Mouse (Mus musculus) ZHBTc4 (cell line): ENCODE measurements around the gene Sec14l1.

ENCODE experiments used
- DNase-seq: peaks from one replicate; pipeline ENCODE4 v3.0.0-alpha.2; 2011; ENCODE audit warnings: low read depth, low spot score

The Sec14l1 gene

DNA sequence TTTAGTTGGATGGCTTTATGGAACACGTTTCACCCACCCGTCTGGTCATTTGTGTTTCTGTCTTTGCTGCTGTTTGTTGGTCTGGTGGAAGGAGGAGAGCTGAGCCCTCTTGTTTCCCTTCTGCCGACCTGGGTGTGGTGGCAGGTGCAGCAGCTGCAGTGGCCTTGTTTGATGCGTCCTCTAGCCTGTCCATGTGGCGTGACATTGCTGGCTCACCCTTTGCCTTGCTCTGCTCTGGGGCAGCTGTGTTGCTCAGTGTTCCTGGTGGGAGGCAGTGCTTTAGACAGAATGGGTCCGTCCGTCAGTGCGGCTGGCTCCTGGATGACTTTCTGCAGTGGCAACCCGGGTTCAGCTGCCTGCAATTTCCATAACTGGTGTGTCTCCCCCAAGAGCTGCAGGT lies 38.6 kb downstream of the Sec14l1 start:
- DNase-seq = no peak

DNA sequence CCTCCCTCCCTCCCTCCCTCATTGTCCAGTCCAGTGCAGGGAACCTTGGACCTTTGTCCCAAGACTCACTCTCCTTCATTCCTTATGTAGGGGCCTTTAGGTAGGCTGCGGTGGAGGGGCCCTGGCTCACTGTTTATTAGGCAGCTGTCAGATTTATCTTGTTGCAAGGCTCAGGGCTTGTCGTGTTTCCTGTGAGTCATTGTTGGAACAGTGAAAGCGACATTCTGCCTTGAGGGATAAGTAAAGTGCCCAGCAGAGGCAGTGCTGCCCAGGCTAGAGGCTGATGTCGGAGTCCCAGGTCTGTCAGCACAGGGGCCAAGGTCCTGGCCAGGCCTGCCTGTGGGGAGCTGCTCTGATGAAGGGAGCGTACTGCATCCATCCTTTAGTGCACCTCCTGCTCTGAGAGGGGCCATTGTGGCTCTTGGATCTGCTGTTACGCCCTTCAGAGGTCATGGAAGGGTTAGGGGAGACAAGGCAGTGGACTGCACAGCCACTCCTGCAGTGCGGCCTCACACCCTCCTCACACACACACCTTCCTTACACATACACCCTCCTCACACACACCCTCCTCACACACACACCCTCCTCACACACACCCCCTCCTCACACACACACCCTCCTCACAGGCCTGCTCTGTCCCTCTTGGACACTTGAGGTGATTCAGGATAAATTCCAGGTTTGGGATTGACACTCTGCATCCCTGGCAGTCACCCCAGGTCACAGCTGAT lies 39.3 kb downstream of the Sec14l1 start:
- DNase-seq = no peak

DNA sequence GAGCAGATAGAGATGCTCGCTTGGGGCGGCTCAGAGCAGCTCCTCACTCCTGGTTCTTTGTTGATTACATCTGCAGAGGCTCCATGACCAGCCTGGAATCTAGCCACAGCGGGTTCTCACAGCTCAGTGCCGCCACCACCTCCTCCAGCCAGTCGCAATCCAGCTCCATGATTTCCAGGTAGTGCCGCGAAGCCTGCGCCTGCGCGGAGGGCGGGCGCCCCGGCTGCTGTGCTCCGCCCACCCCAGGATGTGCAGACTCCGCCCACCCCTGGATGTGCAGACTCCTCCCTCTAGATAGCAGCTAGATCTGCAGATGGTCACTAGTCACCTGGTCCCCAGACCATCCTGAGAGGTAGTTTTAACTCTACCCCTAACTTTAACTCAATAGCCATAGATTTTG lies 41.8 kb downstream of the Sec14l1 start:
- DNase-seq = peak; percentile 97

DNA sequence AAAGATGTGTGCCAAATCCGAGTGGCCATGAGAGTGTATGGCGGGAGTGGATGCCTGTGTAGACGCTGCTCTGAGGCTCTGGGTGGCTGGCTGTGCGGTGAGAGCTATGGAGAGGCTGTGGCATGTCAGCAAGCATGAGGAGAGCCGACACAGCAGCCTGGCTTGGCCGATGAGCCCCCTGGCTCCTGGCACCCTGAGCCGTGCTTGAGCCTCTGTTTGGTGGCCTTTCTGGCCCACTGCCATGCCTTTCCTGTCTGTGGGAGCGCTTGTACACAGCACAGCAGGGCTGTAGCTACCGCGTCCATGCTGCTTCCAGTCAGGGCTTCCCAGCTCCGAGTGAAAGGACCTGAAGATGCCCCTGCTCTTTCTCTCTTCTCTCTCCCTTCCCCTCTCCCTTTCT lies 43.4 kb downstream of the Sec14l1 start:
- DNase-seq = no peak

DNA sequence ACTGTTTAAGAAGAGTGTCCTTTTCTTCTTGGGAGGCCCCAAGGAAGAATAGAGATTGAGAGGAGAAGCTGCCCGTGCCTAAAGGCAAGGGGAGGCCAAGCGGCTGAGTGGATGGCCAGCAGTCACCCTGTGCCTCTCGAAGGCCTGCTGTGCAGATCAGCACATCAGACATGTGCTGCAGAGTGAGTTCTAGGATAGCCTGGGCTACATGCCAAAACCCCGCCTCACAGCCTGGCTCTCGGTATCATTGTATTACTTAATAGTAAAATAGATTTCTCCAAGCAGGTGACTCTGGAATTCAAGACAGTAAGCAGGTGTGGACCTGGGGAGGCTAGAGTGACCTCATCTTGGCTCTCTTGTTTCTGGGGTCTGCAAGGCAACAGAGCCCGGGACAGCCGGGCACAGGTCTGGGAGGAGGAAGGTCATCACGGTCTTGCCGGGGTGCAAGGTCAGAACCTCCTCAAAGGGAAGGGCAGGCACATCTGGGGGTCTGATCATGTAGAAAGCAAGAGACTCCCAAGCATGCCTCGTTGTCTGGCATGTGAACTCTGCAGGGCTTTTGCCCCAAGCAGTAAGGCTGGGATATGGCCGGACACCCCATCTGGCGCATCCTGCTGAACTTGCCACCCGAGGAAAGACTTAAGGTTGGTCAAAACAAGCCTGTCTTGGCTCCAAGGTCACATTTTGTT lies 44.4 kb downstream of the Sec14l1 start:
- DNase-seq = no peak

DNA sequence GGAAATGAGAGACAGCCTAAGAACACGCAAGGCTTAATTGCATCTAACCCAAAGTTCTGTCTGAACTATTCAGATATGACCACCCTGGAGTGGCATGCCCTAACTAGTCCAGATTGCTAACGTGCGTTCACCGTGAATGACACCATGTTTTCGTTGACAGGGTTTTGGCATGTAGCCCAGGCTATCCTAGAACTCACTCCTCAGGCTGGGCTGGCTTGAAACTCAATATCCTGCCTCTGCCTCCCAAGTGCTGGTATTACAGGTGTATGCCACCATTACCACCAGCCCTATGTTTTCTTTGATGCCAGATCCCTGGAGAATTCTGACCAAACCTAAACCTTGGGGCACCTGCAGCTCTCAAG lies 45.0 kb downstream of the Sec14l1 start:
- no peak for DNase-seq

DNA sequence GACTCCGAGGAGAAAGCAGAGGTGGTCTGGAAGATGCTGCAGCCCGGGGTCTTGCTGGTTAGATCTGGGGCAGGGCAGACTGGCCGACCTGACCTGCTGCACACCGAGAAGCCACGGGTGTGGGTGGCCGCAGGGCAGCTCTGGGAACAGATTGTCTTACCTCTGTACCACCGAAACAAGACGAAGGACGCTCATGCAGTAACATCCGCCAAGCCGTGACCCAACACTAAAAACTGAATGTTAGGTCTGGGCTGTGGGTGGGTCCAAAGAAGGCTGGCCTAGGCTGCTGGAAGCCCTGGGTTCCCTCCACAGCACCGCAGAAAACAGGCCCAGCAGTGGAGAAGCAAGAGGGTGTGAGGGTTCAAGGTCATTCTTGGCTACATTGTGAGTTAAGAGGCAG lies 45.8 kb downstream of the Sec14l1 start:
- no peak for DNase-seq

DNA sequence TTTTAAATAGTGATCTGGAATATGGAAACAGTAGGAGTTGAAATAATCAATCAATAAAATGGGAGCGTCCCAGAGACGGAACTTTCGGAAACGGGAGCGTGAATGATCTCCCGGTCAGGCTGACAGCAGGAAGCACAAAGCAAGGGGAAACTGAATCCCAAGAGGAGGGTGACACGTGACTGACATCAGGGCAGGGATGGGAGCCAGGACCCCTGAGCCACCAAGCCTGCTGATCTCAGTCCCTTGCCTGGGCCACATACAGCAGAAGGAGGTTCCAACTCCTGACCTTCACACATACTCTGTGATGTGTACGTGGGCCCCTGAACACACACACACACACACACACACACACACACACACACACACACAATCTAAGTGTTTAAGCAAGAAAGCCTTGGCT lies 46.6 kb downstream of the Sec14l1 start:
- no peak for DNase-seq

DNA sequence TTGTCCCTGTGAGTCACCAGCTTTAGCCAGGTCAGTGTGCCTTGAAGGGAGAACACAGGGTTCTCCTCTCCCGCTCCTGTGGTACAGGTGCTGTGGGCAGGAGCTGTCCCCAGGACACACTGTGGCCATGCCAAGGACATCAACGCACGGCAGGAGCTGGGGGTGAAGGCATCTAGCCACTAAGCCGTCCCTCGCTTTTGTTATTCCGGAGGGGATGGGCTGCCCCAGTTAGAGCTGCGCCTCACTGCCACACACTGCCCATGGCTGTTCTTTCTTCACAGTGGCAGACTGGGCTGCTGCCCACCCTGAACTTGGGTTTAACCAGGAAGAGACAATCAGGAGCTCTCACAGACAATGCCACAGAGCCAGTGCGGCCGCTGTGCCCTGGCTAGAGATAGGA lies 48.1 kb downstream of the Sec14l1 start:
- no peak for DNase-seq

DNA sequence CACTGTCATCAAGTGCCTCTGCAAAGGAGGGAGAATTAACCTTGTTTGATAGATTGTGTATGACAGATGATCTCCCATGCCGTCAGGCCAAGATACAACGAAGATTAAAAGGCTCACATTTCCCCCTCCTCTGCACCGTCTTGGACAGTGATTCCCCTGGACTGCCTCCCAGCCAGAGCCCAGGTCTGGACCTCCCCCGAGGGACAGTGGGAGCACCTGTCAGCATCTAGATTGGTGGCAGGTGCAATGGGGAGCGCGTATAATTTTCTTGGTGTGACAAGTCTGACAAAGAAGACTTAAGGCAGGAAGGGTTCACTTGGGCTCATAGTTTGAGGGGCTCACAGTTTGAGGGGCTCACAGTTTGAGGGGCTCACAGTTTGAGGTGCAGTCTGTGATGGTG lies 48.8 kb downstream of the Sec14l1 start:
- no peak for DNase-seq

DNA sequence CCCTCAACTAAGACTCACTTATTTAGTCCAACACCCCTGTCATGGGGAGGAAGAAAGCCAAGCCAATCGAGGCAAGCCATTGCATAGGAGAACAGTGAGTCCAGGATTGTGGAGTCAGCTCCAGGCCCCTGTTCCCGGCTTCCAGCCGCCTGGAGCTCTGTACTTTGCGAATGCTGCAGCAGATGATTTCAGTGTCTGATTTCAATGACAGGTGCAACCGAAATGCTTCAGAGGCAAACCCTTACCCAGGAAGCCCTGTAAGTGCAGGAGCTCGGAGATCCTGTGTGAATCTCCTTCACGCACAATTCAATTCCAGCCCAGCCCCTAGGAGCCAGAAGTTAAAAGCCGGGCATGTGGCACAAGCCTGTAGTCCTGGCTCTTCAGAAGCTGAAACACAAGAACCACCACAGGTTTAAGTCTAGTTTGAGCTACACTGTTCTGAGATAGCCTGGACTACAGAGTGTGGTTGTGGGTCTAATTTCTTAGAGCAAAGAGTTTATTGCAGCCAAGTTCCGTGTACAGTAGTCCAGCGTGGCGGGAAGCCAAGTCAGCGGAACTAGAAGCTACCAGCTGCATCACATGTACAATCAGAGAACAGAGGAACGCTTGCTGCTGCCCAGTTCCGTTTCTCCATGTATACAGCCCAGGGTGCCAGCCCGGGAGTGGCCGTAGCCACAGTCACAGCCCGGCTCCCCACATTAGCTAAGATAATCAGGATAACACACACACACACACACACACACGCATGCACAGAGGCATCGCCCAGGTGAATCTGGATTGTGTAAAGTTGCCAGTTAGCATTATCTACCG lies 53.5 kb downstream of the Sec14l1 start:
- no peak for DNase-seq

DNA sequence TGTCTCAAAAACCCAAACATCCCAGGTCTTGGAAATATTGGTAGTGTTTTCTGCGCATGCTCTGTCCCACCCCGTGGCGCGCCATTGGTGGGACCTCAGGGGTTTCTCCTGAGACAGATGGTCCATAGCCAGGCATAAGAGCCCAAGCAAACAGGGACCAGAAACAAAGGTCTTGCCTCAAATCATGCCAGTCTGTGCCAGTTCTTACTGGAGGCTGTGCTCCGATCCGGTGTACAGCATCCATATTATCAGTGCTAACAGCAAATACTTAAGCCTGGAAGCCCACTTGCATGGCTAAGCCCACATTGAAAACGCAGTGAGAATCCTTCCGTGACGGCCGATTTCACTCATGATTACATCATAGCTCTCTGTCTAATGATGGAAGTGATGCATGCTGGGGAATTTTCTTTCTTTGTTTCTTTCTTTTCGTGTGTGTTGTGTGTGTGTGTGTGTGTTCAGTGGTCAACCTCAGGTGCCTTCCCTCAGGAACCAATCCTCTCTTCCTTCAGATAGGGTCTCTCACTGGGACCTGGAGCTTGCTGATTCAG lies 54.2 kb downstream of the Sec14l1 start:
- no peak for DNase-seq

DNA sequence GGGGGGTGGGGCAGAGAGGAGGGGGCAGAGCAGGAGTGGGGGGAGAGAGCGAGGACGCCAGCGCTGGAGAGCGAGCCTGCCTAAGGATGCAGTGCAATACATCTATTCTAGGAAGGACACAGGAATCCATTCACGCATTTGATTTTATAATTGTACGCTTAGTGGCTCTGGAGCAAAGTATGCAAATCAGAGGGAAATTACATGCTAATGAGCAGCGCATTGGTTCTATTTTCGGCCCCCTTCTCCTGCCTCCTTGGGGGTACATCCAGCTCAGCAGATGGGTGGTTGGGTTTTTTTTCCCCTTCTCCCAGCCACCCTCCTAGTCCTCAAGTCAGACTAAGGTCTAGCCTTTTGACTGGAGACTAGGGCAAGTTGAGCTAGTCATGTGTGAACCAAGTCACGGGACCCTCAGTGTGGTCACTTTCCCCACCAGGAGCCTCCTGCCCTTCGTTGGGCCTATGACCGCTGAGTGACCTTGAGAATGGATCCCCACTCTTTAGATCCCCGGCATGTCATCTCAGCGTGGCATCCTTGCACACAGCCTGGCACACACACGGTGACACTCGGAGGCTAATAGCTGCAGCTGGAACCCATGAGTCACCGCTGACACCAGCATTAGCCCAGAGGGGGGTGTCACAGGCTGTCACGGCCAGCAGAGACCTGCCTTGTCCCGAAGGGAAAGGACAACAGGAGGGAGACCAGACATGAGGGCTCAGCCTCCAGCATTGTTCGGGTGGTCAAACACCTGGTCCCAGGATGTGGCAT lies 55.0 kb downstream of the Sec14l1 start:
- no peak for DNase-seq

DNA sequence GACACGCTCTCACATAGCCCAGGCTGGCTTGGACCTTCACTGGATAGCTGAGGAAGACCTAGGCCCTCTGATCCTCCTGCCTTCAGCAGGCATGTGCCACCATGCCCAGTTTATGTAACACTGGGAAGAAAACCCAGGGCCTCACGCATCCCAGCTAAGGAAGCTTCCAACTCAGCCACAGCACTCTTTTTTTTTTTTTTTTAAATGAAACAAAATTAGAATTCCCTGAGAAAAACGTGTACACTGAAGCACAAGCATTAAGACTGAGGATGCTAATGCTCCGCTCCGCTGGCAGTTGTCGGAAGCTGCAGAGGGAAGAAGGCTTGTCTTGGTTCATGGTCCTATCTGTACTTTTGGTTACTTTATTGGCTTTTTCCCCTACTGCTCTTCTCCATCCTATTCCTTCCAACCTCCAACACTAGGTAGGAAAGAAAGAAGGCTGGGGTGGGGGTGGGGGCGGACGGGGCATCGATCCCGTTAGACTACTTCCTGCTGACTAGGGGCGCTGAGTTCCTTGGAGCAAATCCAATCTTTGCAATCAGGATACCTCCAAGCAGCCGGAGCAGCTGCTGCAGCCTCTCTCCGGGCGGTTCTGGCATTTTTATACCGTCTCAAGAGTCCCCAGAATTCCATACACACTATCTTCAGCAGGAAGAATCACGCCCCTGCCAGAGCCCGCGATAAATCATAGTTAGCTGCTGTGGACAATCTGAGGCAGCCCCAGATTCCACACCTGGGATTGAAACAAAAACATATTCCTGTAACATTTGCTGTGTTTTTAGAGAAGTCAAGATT lies 59.3 kb downstream of the Sec14l1 start:
- DNase-seq = no peak

DNA sequence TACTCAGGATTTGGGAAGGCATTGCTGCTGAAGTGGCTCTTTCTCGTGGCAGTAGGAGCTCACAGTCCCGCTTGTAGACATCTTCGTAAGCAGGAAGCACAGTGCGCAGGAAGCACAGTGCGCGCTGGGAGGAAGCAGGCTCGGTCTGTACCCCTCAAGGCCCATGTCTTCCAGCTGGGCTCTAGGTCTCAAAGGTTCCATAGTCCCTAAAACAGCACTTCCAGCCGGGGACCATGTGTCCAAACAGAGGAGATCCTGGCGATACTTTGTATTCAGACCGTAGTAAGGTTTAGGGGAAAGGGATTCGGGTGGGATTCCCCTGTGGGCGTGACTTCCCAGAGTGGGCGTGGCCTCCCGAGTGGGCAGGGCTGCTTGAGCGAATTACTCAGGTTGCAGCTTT lies 60.0 kb downstream of the Sec14l1 start:
- DNase-seq = peak; percentile 79

DNA sequence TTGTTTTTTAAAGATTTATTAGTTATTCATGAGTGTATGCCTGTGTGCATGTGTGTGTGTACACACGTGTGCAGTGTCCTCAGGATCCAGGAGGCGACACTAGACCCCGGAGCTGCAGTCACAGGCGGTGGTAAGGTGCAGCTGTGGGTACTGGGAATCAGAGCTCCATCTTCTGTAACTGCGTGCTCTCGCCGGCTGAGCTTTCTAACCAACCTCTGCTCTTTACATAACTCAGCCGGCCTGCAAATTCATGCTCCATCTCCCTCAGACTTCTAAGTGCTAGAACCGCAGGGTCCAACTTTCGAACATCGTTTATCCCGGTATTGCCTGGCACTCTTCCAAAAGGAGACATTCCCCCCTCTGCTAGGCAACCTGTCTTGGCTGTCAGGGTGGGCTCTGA lies 60.5 kb downstream of the Sec14l1 start:
- peak; percentile 20 for DNase-seq

DNA sequence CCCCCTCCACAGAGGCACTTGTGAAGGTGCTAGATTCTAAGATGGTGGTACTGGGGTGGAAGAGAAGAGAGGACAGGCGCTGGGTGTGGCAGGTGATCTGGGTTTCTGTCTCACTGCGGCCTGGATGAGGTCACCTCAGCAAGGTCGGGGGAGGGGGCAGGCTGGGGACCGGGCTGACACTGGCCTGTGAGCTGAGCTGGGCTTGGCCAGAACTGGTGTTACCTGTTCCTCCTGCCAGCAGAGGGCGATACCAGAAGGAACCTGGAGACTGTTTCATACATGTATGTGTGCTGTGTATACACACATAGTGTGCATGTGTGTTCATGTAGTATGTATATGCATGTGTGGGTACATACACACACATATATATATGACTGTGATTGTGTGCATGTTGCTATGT lies 61.3 kb downstream of the Sec14l1 start:
- DNase-seq = peak; percentile 84

DNA sequence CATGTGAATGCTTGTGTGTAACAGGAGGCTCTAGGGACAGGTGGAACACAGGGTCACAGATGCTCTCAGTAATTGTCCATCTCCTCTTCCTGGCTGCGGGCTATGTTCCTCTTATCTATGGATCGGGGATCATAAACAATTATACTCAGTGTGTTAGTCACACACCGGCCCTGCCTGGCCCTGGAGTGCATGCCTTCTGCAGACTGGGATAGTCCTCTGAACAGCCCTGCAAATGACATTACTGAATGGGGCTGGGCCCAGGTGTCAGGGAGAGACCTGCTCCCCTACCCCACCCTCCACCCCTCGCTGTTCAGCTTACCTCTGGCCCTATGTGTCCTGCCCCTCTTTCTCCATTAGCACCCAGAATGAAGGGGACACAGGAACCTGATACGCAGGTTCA lies 61.9 kb downstream of the Sec14l1 start:
- DNase-seq = no peak

DNA sequence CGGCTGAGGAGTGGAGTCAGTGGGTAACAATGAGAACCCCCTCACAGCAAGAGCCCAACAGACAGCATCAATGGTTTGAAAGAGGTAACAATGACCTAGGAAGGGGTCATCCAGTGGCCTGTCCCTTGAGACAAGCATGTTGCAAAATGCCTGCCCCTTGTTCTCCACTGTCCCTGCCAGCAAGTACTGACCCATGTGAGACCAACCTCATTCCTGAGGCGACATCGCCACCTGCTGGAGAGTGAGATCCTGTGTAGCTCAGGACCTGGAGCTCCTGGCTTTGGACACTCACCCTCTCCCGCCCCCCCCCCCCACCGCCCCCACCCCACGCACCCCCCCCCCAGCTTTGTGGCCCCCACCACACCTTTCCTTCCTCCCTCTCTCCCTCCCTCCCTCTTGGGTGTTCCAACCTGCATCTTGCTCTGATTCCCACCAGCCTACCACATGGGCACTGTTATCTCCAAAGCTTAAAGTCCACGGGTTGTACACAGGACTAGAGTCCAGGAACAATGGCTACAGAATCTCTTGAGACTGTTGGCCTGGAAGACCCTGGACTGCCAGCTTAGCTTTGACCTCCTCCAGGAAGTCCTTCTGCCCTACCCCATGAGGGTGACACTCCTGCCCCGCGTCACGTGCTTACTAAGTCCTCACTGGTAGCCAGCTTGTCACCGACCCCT lies 62.5 kb downstream of the Sec14l1 start:
- DNase-seq = peak; percentile 86

DNA sequence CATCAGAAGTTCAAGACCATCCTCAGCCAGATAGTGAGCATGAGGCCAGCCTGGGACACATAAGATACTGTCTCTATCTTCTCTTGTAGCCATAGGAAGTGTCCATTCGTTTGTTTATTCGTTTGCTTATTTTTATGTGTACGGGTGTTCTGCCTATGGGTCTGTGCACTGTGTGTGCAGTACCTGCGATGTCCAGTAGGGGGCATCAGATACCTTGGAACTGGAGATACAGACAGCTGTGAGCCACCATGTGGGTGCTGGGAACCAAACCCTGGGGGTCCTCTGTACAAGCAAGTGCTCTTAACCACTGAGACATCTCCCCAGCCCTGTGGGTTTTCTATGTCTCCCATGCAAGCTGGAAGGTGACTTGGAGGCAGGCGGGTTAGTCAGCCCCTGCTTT lies 64.9 kb downstream of the Sec14l1 start:
- DNase-seq = peak; percentile 54
